Comparison of ENCODE assay signal across 27 mouse cellular contexts in genomic region chr4:148044113-148044512, GRCm38 (mm10). TPM values are rescaled to one million over a fixed set of nuclear protein-coding genes. Genes with fewer than 3 reads are reported as not detected.
DNase-seq lines count a peak whose midpoint lies in the region; ATAC-seq and TF ChIP-seq lines count a peak whose summit lies in the region.
"Had no signal": no experiment of that assay in that cellular context is flagged by ENCODE, and none has a peak within 500 bp of the region (broad histone marks: within the 10 kb centered on the region; RNA-seq: fewer than 3 reads in every experiment).

No protein-coding gene starts in this region.

- H3K9me3 ChIP-seq in heart, embryonic 12.5 days (replicated peaks) = no peaks in the 10 kb centered on the region
- H3K9me3 ChIP-seq in erythroblast, embryonic 14.5 days (ENCODE audit: control insufficient read depth, low read length) = no peaks in the 10 kb centered on the region
- no peaks in the 10 kb centered on the region for H3K9me3 ChIP-seq in liver, embryonic 11.5 days (ENCODE audit: control insufficient read depth, low read length)
- no peaks in the 10 kb centered on the region for H3K9me3 ChIP-seq in liver, postnatal 0 days (ENCODE audit: low read length)
- no peaks in the 10 kb centered on the region for H3K9me3 ChIP-seq in neural tube, embryonic 15.5 days (replicated peaks)
- H3K9me3 ChIP-seq: embryonic facial prominence, embryonic 13.5 days; hindbrain, embryonic 15.5 days; limb, embryonic 15.5 days; midbrain, embryonic 10.5 days had no signal

- no peaks in the 10 kb centered on the region for H3K79me2 ChIP-seq in heart, adult 2 months (replicated peaks; ENCODE audit: control insufficient read depth, insufficient read depth, low read length)

- 85% methylated on average over 2 of the region's 2 CpGs for WGBS in heart, embryonic 12.5 days
- 95% methylated on average over 2 of the region's 2 CpGs for WGBS in heart, adult 2 months
- 77% methylated on average over 2 of the region's 2 CpGs for WGBS in liver, embryonic 11.5 days
- WGBS in liver, postnatal 0 days (ENCODE audit: insufficient replicate concordance) = 71% methylated on average over 2 of the region's 2 CpGs
- 92% methylated on average over 2 of the region's 2 CpGs for WGBS in neural tube, embryonic 15.5 days

- peaks cover 67% of the 10 kb centered on the region for H3K4me1 ChIP-seq in heart, embryonic 12.5 days (replicated peaks)
- H3K4me1 ChIP-seq in heart, adult 2 months (ENCODE audit: control insufficient read depth, insufficient read depth, low read length) = peaks cover 15% of the 10 kb centered on the region
- peaks cover 98% of the 10 kb centered on the region for H3K4me1 ChIP-seq in erythroblast, embryonic 14.5 days (ENCODE audit: control insufficient read depth)
- H3K4me1 ChIP-seq in liver, embryonic 11.5 days (replicated peaks; ENCODE audit: control insufficient read depth, insufficient read depth, low read length) = peaks cover 81% of the 10 kb centered on the region
- H3K4me1 ChIP-seq in liver, postnatal 0 days (ENCODE audit: insufficient read depth) = peaks cover 54% of the 10 kb centered on the region
- H3K4me1 ChIP-seq in neural tube, embryonic 15.5 days = peaks cover 46% of the 10 kb centered on the region

- H3K36me3 ChIP-seq in heart, embryonic 12.5 days = peaks cover 46% of the 10 kb centered on the region
- no peaks in the 10 kb centered on the region for H3K36me3 ChIP-seq in heart, adult 2 months (ENCODE audit: control insufficient read depth, insufficient read depth, low read length)
- peaks cover 71% of the 10 kb centered on the region for H3K36me3 ChIP-seq in erythroblast, embryonic 14.5 days (ENCODE audit: control insufficient read depth)
- H3K36me3 ChIP-seq in liver, embryonic 11.5 days (ENCODE audit: control insufficient read depth, insufficient read depth, low read length) = peaks cover 15% of the 10 kb centered on the region; the same call in 1 of the 2 replicates
- H3K36me3 ChIP-seq in liver, postnatal 0 days (replicated peaks; ENCODE audit: insufficient read depth, low read length) = peaks cover 16% of the 10 kb centered on the region
- H3K36me3 ChIP-seq in neural tube, embryonic 15.5 days = peaks cover 36% of the 10 kb centered on the region

- no peak for TF ChIP-seq EP300 in heart, adult 2 months (IDR thresholded peaks at IDR 0.05; ENCODE audit: insufficient read depth, low read depth, low read length)
- no peak for TF ChIP-seq EP300 in liver, postnatal 0 days (IDR thresholded peaks at IDR 0.05; ENCODE audit: low read depth)

- ATAC-seq in heart, embryonic 12.5 days (ENCODE audit: insufficient number of reproducible peaks, low FRiP score) = 0 out of 2 replicates have a peak, but pooled peaks have one; percentile 33
- ATAC-seq in liver, embryonic 11.5 days (replicated peaks; ENCODE audit: low FRiP score) = no peak
- ATAC-seq in liver, postnatal 0 days = no peak
- ATAC-seq in neural tube, embryonic 15.5 days (ENCODE audit: low FRiP score) = no peak
- ATAC-seq: activated CD4-positive, CD25-positive, alpha-beta regulatory T cell, adult 4 months; forebrain, embryonic 16.5 days had no signal

- no peak overlapping the region; the same call in 1 of the 2 replicates for H3K4me3 ChIP-seq in heart, embryonic 12.5 days
- no peak overlapping the region for H3K4me3 ChIP-seq in heart, adult 2 months
- peak overlapping the region; percentile 44 for H3K4me3 ChIP-seq in erythroblast, embryonic 14.5 days (replicated peaks)
- H3K4me3 ChIP-seq in liver, embryonic 11.5 days (ENCODE audit: low read depth, low read length) = peak overlapping the region; percentile 7; the same call in 1 of the 2 replicates
- H3K4me3 ChIP-seq in liver, postnatal 0 days (ENCODE audit: low read depth, low read length) = no peak overlapping the region
- H3K4me3 ChIP-seq in neural tube, embryonic 15.5 days (replicated peaks) = no peak overlapping the region
- H3K4me3 ChIP-seq: embryonic facial prominence, embryonic 13.5 days; hindbrain, embryonic 15.5 days; limb, embryonic 15.5 days had no signal

- H3K27me3 ChIP-seq in heart, embryonic 12.5 days (replicated peaks) = no peaks in the 10 kb centered on the region
- no peaks in the 10 kb centered on the region for H3K27me3 ChIP-seq in heart, adult 2 months (ENCODE audit: control insufficient read depth, insufficient read depth, low read length)
- H3K27me3 ChIP-seq in erythroblast, embryonic 14.5 days (ENCODE audit: control insufficient read depth) = no peaks in the 10 kb centered on the region
- H3K27me3 ChIP-seq in liver, embryonic 11.5 days (replicated peaks; ENCODE audit: control insufficient read depth, insufficient read depth, low read length) = no peaks in the 10 kb centered on the region
- no peaks in the 10 kb centered on the region for H3K27me3 ChIP-seq in liver, postnatal 0 days (ENCODE audit: insufficient read depth, low read length)
- no peaks in the 10 kb centered on the region for H3K27me3 ChIP-seq in neural tube, embryonic 15.5 days (replicated peaks)
- H3K27me3 ChIP-seq: embryonic facial prominence, embryonic 13.5 days; hindbrain, embryonic 15.5 days; limb, embryonic 15.5 days had no signal

- no peak overlapping the region for H3K27ac ChIP-seq in heart, embryonic 12.5 days (ENCODE audit: poor library complexity, severe bottlenecking)
- H3K27ac ChIP-seq in heart, adult 2 months = no peak overlapping the region
- peak overlapping the region; percentile 2; the same call in 1 of the 2 replicates for H3K27ac ChIP-seq in liver, embryonic 11.5 days (ENCODE audit: low read depth, low read length)
- H3K27ac ChIP-seq in liver, postnatal 0 days (ENCODE audit: low read depth) = 0 out of 2 replicates have a peak overlapping the region, but pooled peaks have one; percentile 16
- H3K27ac ChIP-seq in neural tube, embryonic 15.5 days (replicated peaks) = no peak overlapping the region
- H3K27ac ChIP-seq: embryonic facial prominence, embryonic 13.5 days; hindbrain, embryonic 15.5 days; limb, embryonic 15.5 days; midbrain, embryonic 10.5 days had no signal

- DNase-seq in heart, adult 2 months = no peak
- DNase-seq in liver, embryonic 11.5 days (ENCODE audit: low spot score) = no peak
- no peak for DNase-seq in liver, postnatal 0 days
- DNase-seq in urinary bladder, postnatal 10 days (ENCODE audit: low spot score) = no peak
- DNase-seq: adrenal gland, adult 8-10 months; cerebellum, adult 11-12 months; gastrocnemius, postnatal 25 days; kidney, adult 8-10 months; kidney, postnatal 25 days; thymus, adult 18-20 months; thymus, postnatal 36 days had no signal

- intact Hi-C loops in heart, adult 2 months (cut with DNase I) = loop anchor here (5.0 kb wide), 1 partner anchor 108 kb away; the partner anchor contains the start of gene Fbxo6

- no peak for TF ChIP-seq CTCF in heart, adult 2 months (IDR thresholded peaks at IDR 0.05)
- no peak for TF ChIP-seq CTCF in liver, postnatal 0 days (IDR thresholded peaks at IDR 0.05; ENCODE audit: low read depth)

- H3K4me2 ChIP-seq in heart, embryonic 12.5 days = peak overlapping the region; percentile 47
- peak overlapping the region; percentile 54 for H3K4me2 ChIP-seq in liver, embryonic 11.5 days
- H3K4me2 ChIP-seq in liver, postnatal 0 days (ENCODE audit: low read depth, low read length) = no peak overlapping the region
- no peak overlapping the region for H3K4me2 ChIP-seq in neural tube, embryonic 15.5 days
- H3K4me2 ChIP-seq: embryonic facial prominence, embryonic 13.5 days; hindbrain, embryonic 15.5 days; limb, embryonic 15.5 days had no signal

- TF ChIP-seq POLR2A in heart, adult 2 months (IDR thresholded peaks at IDR 0.05; ENCODE audit: insufficient read depth, low read depth, low read length) = no peak

- H3K9ac ChIP-seq in heart, embryonic 12.5 days = peak overlapping the region; percentile 53; the same call in 1 of the 2 replicates
- H3K9ac ChIP-seq in heart, adult 2 months (ENCODE audit: low read depth, low read length) = no peak overlapping the region
- 0 out of 2 replicates have a peak overlapping the region, but pooled peaks have one; percentile 31 for H3K9ac ChIP-seq in liver, embryonic 11.5 days (ENCODE audit: low read depth, low read length)
- no peak overlapping the region for H3K9ac ChIP-seq in liver, postnatal 0 days (replicated peaks)
- H3K9ac ChIP-seq in neural tube, embryonic 15.5 days (replicated peaks) = no peak overlapping the region
- H3K9ac ChIP-seq: embryonic facial prominence, embryonic 13.5 days; hindbrain, embryonic 15.5 days; limb, embryonic 15.5 days had no signal

RNA-seq across cellular contexts. Expression of gene Mthfr, which starts 5.2 kb away (rescaled TPM):
- 15.5 and 17.0 TPM in 2 replicates for polyA plus RNA-seq in heart, embryonic 12.5 days (2016; fragmentation: Nextera tagmentation; extraction: Ambion mirVana)
- 10 to 100 TPM in 1 of 2 experiments, 1 to 10 TPM in 1; 8.2 to 11.0 TPM for total RNA-seq in heart, adult 2 months (2021)
- polyA plus RNA-seq in heart, adult 2 months (2012; rRNA removed) = 15.7 and 17.3 TPM in 2 replicates
- 1.9 and 2.8 TPM in 2 replicates for polyA plus RNA-seq in erythroblast, embryonic 14.5 days (2012)
- polyA plus RNA-seq in liver, embryonic 11.5 days (2014; fragmentation: Nextera tagmentation; extraction: Ambion mirVana) = 15.5 and 16.1 TPM in 2 replicates
- 3.7 and 4.5 TPM in 2 replicates for polyA plus RNA-seq in liver, postnatal 0 days (2015; fragmentation: Nextera tagmentation; extraction: Ambion mirVana)
- polyA plus RNA-seq in neural tube, embryonic 15.5 days (2015; fragmentation: Nextera tagmentation; extraction: Ambion mirVana) = 16.5 and 17.3 TPM in 2 replicates

RNA-seq across cellular contexts. Expression of gene Clcn6, which starts 5.5 kb away (rescaled TPM):
- polyA plus RNA-seq in heart, embryonic 12.5 days (2016; fragmentation: Nextera tagmentation; extraction: Ambion mirVana) = 7.8 and 9.3 TPM in 2 replicates
- 1 to 10 TPM; 7.5 to 8.1 TPM for total RNA-seq in heart, adult 2 months (2021)
- polyA plus RNA-seq in heart, adult 2 months (2012; rRNA removed) = 8.9 and 9.0 TPM in 2 replicates
- polyA plus RNA-seq in erythroblast, embryonic 14.5 days (2012) = 0.11 and 0.29 TPM in 2 replicates
- polyA plus RNA-seq in liver, embryonic 11.5 days (2014; fragmentation: Nextera tagmentation; extraction: Ambion mirVana) = 2.0 and 2.4 TPM in 2 replicates
- polyA plus RNA-seq in liver, postnatal 0 days (2015; fragmentation: Nextera tagmentation; extraction: Ambion mirVana) = 0.52 and 0.79 TPM in 2 replicates
- polyA plus RNA-seq in neural tube, embryonic 15.5 days (2015; fragmentation: Nextera tagmentation; extraction: Ambion mirVana) = 28.0 and 29.0 TPM in 2 replicates

RNA-seq across cellular contexts. Expression of gene Nppa, which starts 43.6 kb away (rescaled TPM):
- polyA plus RNA-seq in heart, embryonic 12.5 days (2016; fragmentation: Nextera tagmentation; extraction: Ambion mirVana) = 5,688 and 5,948 TPM in 2 replicates
- 1,000 to 10,000 TPM; 1,237 to 1,820 TPM for total RNA-seq in heart, adult 2 months (2021)
- polyA plus RNA-seq in heart, adult 2 months (2012; rRNA removed) = 4,085 and 4,474 TPM in 2 replicates
- not detected in 2 replicates for polyA plus RNA-seq in erythroblast, embryonic 14.5 days (2012)
- polyA plus RNA-seq in liver, embryonic 11.5 days (2014; fragmentation: Nextera tagmentation; extraction: Ambion mirVana) = 7.2 and 32.9 TPM in 2 replicates
- 0.13 TPM in 1 of 2 replicates, not detected in the other for polyA plus RNA-seq in liver, postnatal 0 days (2015; fragmentation: Nextera tagmentation; extraction: Ambion mirVana)
- polyA plus RNA-seq in neural tube, embryonic 15.5 days (2015; fragmentation: Nextera tagmentation; extraction: Ambion mirVana) = 1.6 and 1.7 TPM in 2 replicates
- total RNA-seq: adrenal gland, adult 8-10 months; gastrocnemius, postnatal 25 days; hematopoietic stem cell, adult 5-6 weeks; neutrophil, adult 5-6 weeks had no signal
- polyA plus RNA-seq: activated CD4-positive, CD25-positive, alpha-beta regulatory T cell, adult 4 months; C2C12; forebrain, embryonic 16.5 days; limb, embryonic 15.5 days had no signal

RNA-seq across cellular contexts. Expression of gene Agtrap, which starts 43.7 kb away (rescaled TPM):
- 18.9 and 19.8 TPM in 2 replicates for polyA plus RNA-seq in heart, embryonic 12.5 days (2016; fragmentation: Nextera tagmentation; extraction: Ambion mirVana)
- total RNA-seq in heart, adult 2 months (2021) = 10 to 100 TPM; 38.3 to 47.1 TPM
- polyA plus RNA-seq in heart, adult 2 months (2012; rRNA removed) = 26.8 and 40.2 TPM in 2 replicates
- polyA plus RNA-seq in erythroblast, embryonic 14.5 days (2012) = 0.17 and 0.30 TPM in 2 replicates
- 18.3 and 20.9 TPM in 2 replicates for polyA plus RNA-seq in liver, embryonic 11.5 days (2014; fragmentation: Nextera tagmentation; extraction: Ambion mirVana)
- 10.4 and 10.8 TPM in 2 replicates for polyA plus RNA-seq in liver, postnatal 0 days (2015; fragmentation: Nextera tagmentation; extraction: Ambion mirVana)
- polyA plus RNA-seq in neural tube, embryonic 15.5 days (2015; fragmentation: Nextera tagmentation; extraction: Ambion mirVana) = 5.2 and 10.4 TPM in 2 replicates

RNA-seq across cellular contexts. Expression of gene Nppb, which starts 58.5 kb away (rescaled TPM):
- polyA plus RNA-seq in heart, embryonic 12.5 days (2016; fragmentation: Nextera tagmentation; extraction: Ambion mirVana) = 276 and 282 TPM in 2 replicates
- total RNA-seq in heart, adult 2 months (2021) = 100 to 1,000 TPM; 117 to 262 TPM
- polyA plus RNA-seq in heart, adult 2 months (2012; rRNA removed) = 204 and 212 TPM in 2 replicates
- not detected in 2 replicates for polyA plus RNA-seq in erythroblast, embryonic 14.5 days (2012)
- 1.1 TPM in 1 of 2 replicates, not detected in the other for polyA plus RNA-seq in liver, embryonic 11.5 days (2014; fragmentation: Nextera tagmentation; extraction: Ambion mirVana)
- polyA plus RNA-seq in liver, postnatal 0 days (2015; fragmentation: Nextera tagmentation; extraction: Ambion mirVana) = not detected in 2 replicates
- polyA plus RNA-seq in neural tube, embryonic 15.5 days (2015; fragmentation: Nextera tagmentation; extraction: Ambion mirVana) = 0.33 TPM in 1 of 2 replicates, not detected in the other
- total RNA-seq: gastrocnemius, postnatal 25 days; hematopoietic stem cell, adult 5-6 weeks; left cerebral cortex, adult 18-20 months; left cerebral cortex, postnatal 4 days; neutrophil, adult 5-6 weeks had no signal
- polyA plus RNA-seq: activated CD4-positive, CD25-positive, alpha-beta regulatory T cell, adult 4 months; forebrain, embryonic 16.5 days; intestine, embryonic 14.5 days; midbrain, embryonic 10.5 days; stomach, embryonic 16.5 days had no signal

Comparison
In these comparisons a context has a peak if more than half of its experiments do, and no peak if none do; other contexts are left out.
1. H3K4me2 ChIP-seq: peak in heart, embryonic 12.5 days (single experiment) and liver, embryonic 11.5 days (single experiment); none in liver, postnatal 0 days (single experiment) and neural tube, embryonic 15.5 days (single experiment).
2. H3K4me3 ChIP-seq: peak in erythroblast, embryonic 14.5 days (single experiment) and liver, embryonic 11.5 days (single experiment); none in heart, embryonic 12.5 days (single experiment), heart, adult 2 months (single experiment), liver, postnatal 0 days (single experiment) and neural tube, embryonic 15.5 days (single experiment).
3. H3K9ac ChIP-seq: peak in heart, embryonic 12.5 days (single experiment) and liver, embryonic 11.5 days (single experiment); none in heart, adult 2 months (single experiment), liver, postnatal 0 days (single experiment) and neural tube, embryonic 15.5 days (single experiment).
4. H3K27ac ChIP-seq: peak in liver, embryonic 11.5 days (single experiment) and liver, postnatal 0 days (single experiment); none in heart, embryonic 12.5 days (single experiment), heart, adult 2 months (single experiment) and neural tube, embryonic 15.5 days (single experiment).
5. RNA of gene Nppa, which starts 43.6 kb away (polyA plus RNA-seq): 5,688 to 5,948 TPM in heart, embryonic 12.5 days and 4,085 to 4,474 TPM in heart, adult 2 months; 7.2 to 32.9 TPM in liver, embryonic 11.5 days, 1.6 to 1.7 TPM in neural tube, embryonic 15.5 days, 0.13 TPM in liver, postnatal 0 days and not detected in erythroblast, embryonic 14.5 days; every median in the first group is over 100 times any median in the second.